Mouse (Mus musculus) thymus, postnatal 14 days (tissue): Measurements from ENCODE around the gene Gm3327.
"Not testable (repeated sequence)": the region's sequence is repeated elsewhere in the genome, so short reads cannot be mapped to it uniquely, and the experiment has no call there.

ENCODE experiments used
- DNase-seq: peaks from one replicate; pipeline ENCODE4 v3.0.0; 2021

Gene Gm3327

GRCm38 (mm10) chr14:44123551-44123950, at the start of gene Gm3327:
TSS of gene Gm3327 (plus strand) at chr14:44123851.
- DNase-seq: not testable (repeated sequence)

GRCm38 (mm10) chr14:44077785-44078341, 45.8 kb upstream of the Gm3327 start:
- not testable (repeated sequence) for DNase-seq

- DNase-seq: not testable (repeated sequence)
Measured at GRCm38 (mm10) chr14:44086588-44086987, 37.1 kb upstream of the Gm3327 start.

- DNase-seq: not testable (repeated sequence)
Measured at GRCm38 (mm10) chr14:44087535-44087934, 36.1 kb upstream of the Gm3327 start.

GRCm38 (mm10) chr14:44091524-44091923, 32.1 kb upstream of the Gm3327 start:
- DNase-seq: not testable (repeated sequence)

GRCm38 (mm10) chr14:44094445-44094844, 29.2 kb upstream of the Gm3327 start:
- DNase-seq: not testable (repeated sequence)

GRCm38 (mm10) chr14:44100030-44100429, 23.6 kb upstream of the Gm3327 start:
- not testable (repeated sequence) for DNase-seq

- not testable (repeated sequence) for DNase-seq
Measured at GRCm38 (mm10) chr14:44102354-44102753, 21.3 kb upstream of the Gm3327 start, which contains the start of gene Ear2. TSS of gene Ear2 (plus strand) at chr14:44102654.

- DNase-seq: no peak
Measured at GRCm38 (mm10) chr14:44110981-44111380, 12.7 kb upstream of the Gm3327 start.
